Comparison of ENCODE assay signal across 20 mouse cellular contexts in genomic region chr12:37449597-37449996, GRCm38 (mm10).
DNase-seq lines count a peak whose midpoint lies in the region; ATAC-seq lines count a peak whose summit lies in the region.
"Had no signal": no experiment of that assay in that cellular context is flagged by ENCODE, and none has a peak within 500 bp of the region (broad histone marks: within the 10 kb centered on the region; RNA-seq: fewer than 3 reads in every experiment).

No protein-coding gene starts in this region.

- H3K4me1 ChIP-seq in forebrain, embryonic 13.5 days: peaks cover 10% of the 10 kb centered on the region; the same call in 1 of the 2 replicates
- H3K4me1 ChIP-seq in forebrain, embryonic 15.5 days: 0 out of 2 replicates have a peak, but pooled peaks cover 7% of the 10 kb centered on the region
- H3K4me1 ChIP-seq in midbrain, embryonic 13.5 days (replicated peaks): peaks cover 20% of the 10 kb centered on the region
- H3K4me1 ChIP-seq in midbrain, embryonic 10.5 days: no peaks in the 10 kb centered on the region
- H3K4me1 ChIP-seq: heart, embryonic 13.5 days had no signal

- no peaks in the 10 kb centered on the region for H3K36me3 ChIP-seq in forebrain, embryonic 13.5 days (ENCODE audit: poor library complexity, severe bottlenecking)
- H3K36me3 ChIP-seq in forebrain, embryonic 15.5 days: no peaks in the 10 kb centered on the region
- no peaks in the 10 kb centered on the region for H3K36me3 ChIP-seq in midbrain, embryonic 13.5 days
- no peaks in the 10 kb centered on the region for H3K36me3 ChIP-seq in midbrain, embryonic 10.5 days
- H3K36me3 ChIP-seq: embryonic facial prominence, embryonic 10.5 days; G1E; heart, embryonic 13.5 days had no signal

- H3K9ac ChIP-seq in forebrain, embryonic 13.5 days: no peak overlapping the region
- no peak overlapping the region for H3K9ac ChIP-seq in forebrain, embryonic 15.5 days (replicated peaks)
- no peak overlapping the region for H3K9ac ChIP-seq in midbrain, embryonic 13.5 days (replicated peaks)
- H3K9ac ChIP-seq: forebrain, postnatal 0 days; heart, embryonic 13.5 days had no signal

- 26% methylated on average over 2 of the region's 2 CpGs for whole genome bisulfite sequencing in forebrain, embryonic 13.5 days
- 22% methylated on average over 2 of the region's 2 CpGs for WGBS in forebrain, embryonic 15.5 days
- 48% methylated on average over 2 of the region's 2 CpGs for WGBS in midbrain, embryonic 13.5 days
- WGBS in midbrain, embryonic 10.5 days: 77% methylated on average over 2 of the region's 2 CpGs

- H3K4me3 ChIP-seq in forebrain, embryonic 13.5 days: no peak overlapping the region
- no peak overlapping the region for H3K4me3 ChIP-seq in forebrain, embryonic 15.5 days
- H3K4me3 ChIP-seq in midbrain, embryonic 13.5 days (replicated peaks): no peak overlapping the region
- H3K4me3 ChIP-seq in midbrain, embryonic 10.5 days: no peak overlapping the region
- H3K4me3 ChIP-seq: embryonic facial prominence, embryonic 10.5 days; heart, embryonic 13.5 days had no signal

- no peak for DNase-seq in midbrain, embryonic 10.5 days (ENCODE audit: low spot score)
- peak; percentile 35 for DNase-seq in retina, postnatal 1 day
- DNase-seq in retina, embryonic 14.5 days (ENCODE audit: low spot score): no peak
- DNase-seq: adrenal gland, adult 8-10 months; B cell, adult 2 months; cerebellum, adult 18-20 months; cerebellum, postnatal 10 days; forebrain, postnatal 0 days; gastrocnemius, postnatal 36 days; heart, adult 11 months; heart, postnatal 36 days had no signal

- no peaks in the 10 kb centered on the region for H3K27me3 ChIP-seq in forebrain, embryonic 13.5 days
- no peaks in the 10 kb centered on the region for H3K27me3 ChIP-seq in forebrain, embryonic 15.5 days
- no peaks in the 10 kb centered on the region for H3K27me3 ChIP-seq in midbrain, embryonic 13.5 days
- H3K27me3 ChIP-seq in midbrain, embryonic 10.5 days (ENCODE audit: low read depth, poor library complexity, severe bottlenecking): no peaks in the 10 kb centered on the region
- H3K27me3 ChIP-seq: heart, embryonic 13.5 days had no signal

- ATAC-seq in forebrain, embryonic 13.5 days: peak; percentile 39; the same call in 1 of the 2 replicates
- no peak for ATAC-seq in forebrain, embryonic 15.5 days (replicated peaks)
- ATAC-seq in midbrain, embryonic 13.5 days: peak; percentile 73
- no peak for ATAC-seq in frontal cortex, adult (ENCODE audit: low TSS enrichment)
- ATAC-seq: CD4-positive, CD25-positive, alpha-beta regulatory T cell, adult 4 months; forebrain, postnatal 0 days; hindbrain, postnatal 0 days had no signal

- H3K27ac ChIP-seq in forebrain, embryonic 13.5 days: no peak overlapping the region
- H3K27ac ChIP-seq in forebrain, embryonic 15.5 days (replicated peaks): no peak overlapping the region
- H3K27ac ChIP-seq in midbrain, embryonic 13.5 days: no peak overlapping the region
- H3K27ac ChIP-seq in midbrain, embryonic 10.5 days (replicated peaks): no peak overlapping the region
- H3K27ac ChIP-seq: embryonic facial prominence, embryonic 10.5 days; heart, embryonic 13.5 days; hindbrain, postnatal 0 days had no signal

- H3K4me2 ChIP-seq in forebrain, embryonic 13.5 days: no peak overlapping the region
- H3K4me2 ChIP-seq in forebrain, embryonic 15.5 days (replicated peaks): no peak overlapping the region
- H3K4me2 ChIP-seq in midbrain, embryonic 13.5 days (replicated peaks): no peak overlapping the region
- H3K4me2 ChIP-seq: heart, embryonic 13.5 days had no signal

- H3K9me3 ChIP-seq in forebrain, embryonic 13.5 days (replicated peaks): no peaks in the 10 kb centered on the region
- H3K9me3 ChIP-seq in forebrain, embryonic 15.5 days: no peaks in the 10 kb centered on the region
- H3K9me3 ChIP-seq in midbrain, embryonic 13.5 days: no peaks in the 10 kb centered on the region
- no peaks in the 10 kb centered on the region for H3K9me3 ChIP-seq in midbrain, embryonic 10.5 days (replicated peaks)
- H3K9me3 ChIP-seq: embryonic facial prominence, embryonic 10.5 days; G1E; heart, embryonic 13.5 days had no signal

Comparison
In these comparisons a context has a peak if more than half of its experiments do, and no peak if none do; other contexts are left out.
1. ATAC-seq: peak in forebrain, embryonic 13.5 days (single experiment) and midbrain, embryonic 13.5 days (single experiment); none in forebrain, embryonic 15.5 days (single experiment) and frontal cortex, adult (single experiment).